Mouse (Mus musculus) MEL (cell line): ENCODE measurements around the gene Focad. TPM values are rescaled to one million over a fixed set of nuclear protein-coding genes. Genes with fewer than 3 reads are reported as not detected.

Source experiments
- DNase-seq: peaks from one replicate; pipeline ENCODE4 v3.0.0; 2011; ENCODE audit warnings: low read depth, low spot score
- H3K27ac ChIP-seq: 2 replicates; pipeline ENCODE4 v1.5.1; 2012; ENCODE audit warnings: low read depth, mild to moderate bottlenecking, control low read depth, low read length, moderate library complexity; ENCODE audit not compliant: control insufficient read depth
- H3K27me3 ChIP-seq, 2 experiments: fragments of 150-350 bp in 1 of 2; sonication (generic) in 1 of 2; 2 replicates each; pipeline ENCODE4 v1.6.1; 2012; ENCODE audit warnings: low read length in 2 of 2, mild to moderate bottlenecking in 2 of 2, improper control_type of control experiment in 1 of 2, moderate library complexity in 1 of 2; ENCODE audit not compliant: insufficient read depth in 2 of 2, control insufficient read depth in 1 of 2
- H3K36me3 ChIP-seq, 2 experiments: 2 replicates each; pipeline ENCODE4 v1.6.1; 2012 to 2014; ENCODE audit warnings: low read length in 2 of 2, improper control_type of control experiment in 1 of 2, inconsistent platforms in 1 of 2, mild to moderate bottlenecking in 1 of 2; ENCODE audit not compliant: insufficient read depth in 2 of 2, control insufficient read depth in 1 of 2
- H3K4me1 ChIP-seq, 2 experiments: fragments of 150-350 bp in 1 of 2; sonication (generic) in 1 of 2; 2 replicates each; pipeline ENCODE4 v1.6.1; 2012; ENCODE audit warnings: low read length in 2 of 2, improper control_type of control experiment in 1 of 2, mild to moderate bottlenecking in 1 of 2; ENCODE audit not compliant: insufficient read depth in 2 of 2, control insufficient read depth in 1 of 2
- H3K4me3 ChIP-seq, 2 experiments: fragments of 150-350 bp in 1 of 2; sonication (generic) in 1 of 2; 2 replicates each; pipeline ENCODE4 v1.5.1; 2012; ENCODE audit warnings: low read depth in 2 of 2, low read length in 2 of 2, mild to moderate bottlenecking in 2 of 2, moderate library complexity in 2 of 2, control low read depth in 1 of 2, improper control_type of control experiment in 1 of 2; ENCODE audit not compliant: control insufficient read depth in 1 of 2, insufficient read depth in 1 of 2
- H3K79me2 ChIP-seq: 2 replicates; pipeline ENCODE4 v1.6.1; 2012; ENCODE audit warnings: mild to moderate bottlenecking, low read length, moderate library complexity; ENCODE audit not compliant: control insufficient read depth, poor library complexity, insufficient read depth
- H3K9ac ChIP-seq: 2 replicates; pipeline ENCODE4 v1.6.1; 2012; ENCODE audit warnings: low read depth, mild to moderate bottlenecking, control low read depth, low read length, moderate library complexity; ENCODE audit not compliant: control insufficient read depth, poor library complexity, severe bottlenecking
- H3K9me3 ChIP-seq: fragments of 150-350 bp; sonication (generic); replicated peaks from 2 replicates; pipeline ENCODE4 v1.6.1; 2012; ENCODE audit warnings: mild to moderate bottlenecking, low read length, improper control_type of control experiment, moderate library complexity; ENCODE audit not compliant: insufficient read depth
- BHLHE40 ChIP-seq: IDR thresholded peaks from 2 replicates; pipeline ENCODE4 v1.6.1; 2012; ENCODE audit warnings: low read depth, mild to moderate bottlenecking, inconsistent platforms, low read length, improper control_type of control experiment, borderline replicate concordance
- CHD2 ChIP-seq: IDR thresholded peaks from 2 replicates; pipeline ENCODE4 v1.6.1; 2011; ENCODE audit warnings: low read length, improper control_type of control experiment
- E2F4 ChIP-seq: IDR thresholded peaks from 2 replicates; pipeline ENCODE4 v1.6.1; 2011; ENCODE audit warnings: low read depth, low read length, improper control_type of control experiment, borderline replicate concordance
- ELF1 ChIP-seq: IDR thresholded peaks from 2 replicates; pipeline ENCODE4 v1.6.1; 2014; ENCODE audit warnings: low read depth, mild to moderate bottlenecking, inconsistent platforms, low read length, improper control_type of control experiment, moderate library complexity
- EP300 ChIP-seq, 2 experiments: IDR thresholded peaks; 2 replicates each; pipeline ENCODE4 v1.6.1; 2011; ENCODE audit warnings: improper control_type of control experiment in 2 of 2, low read length in 2 of 2, low read depth in 1 of 2, mild to moderate bottlenecking in 1 of 2
- ETS1 ChIP-seq: IDR thresholded peaks from 2 replicates; pipeline ENCODE4 v1.6.1; 2012; ENCODE audit warnings: low read depth, mild to moderate bottlenecking, inconsistent platforms, low read length, improper control_type of control experiment, moderate library complexity
- GABPA ChIP-seq: IDR thresholded peaks from 2 replicates; pipeline ENCODE4 v1.6.1; 2012; ENCODE audit warnings: low read depth, mild to moderate bottlenecking, inconsistent platforms, low read length, improper control_type of control experiment, moderate library complexity
- GATA1 ChIP-seq: IDR thresholded peaks from 2 replicates; pipeline ENCODE4 v1.6.1; 2011; ENCODE audit warnings: low read depth, low read length, improper control_type of control experiment
- HCFC1 ChIP-seq: IDR thresholded peaks from 2 replicates; pipeline ENCODE4 v1.6.1; 2012; ENCODE audit warnings: low read depth, mild to moderate bottlenecking, inconsistent platforms, low read length, improper control_type of control experiment, moderate library complexity
- MAX ChIP-seq: IDR thresholded peaks from 2 replicates; pipeline ENCODE4 v1.6.1; 2011; ENCODE audit warnings: low read length, improper control_type of control experiment
- MAZ ChIP-seq: IDR thresholded peaks from 2 replicates; pipeline ENCODE4 v1.6.1; 2012; ENCODE audit warnings: low read depth, mild to moderate bottlenecking, inconsistent platforms, low read length, improper control_type of control experiment
- MEF2A ChIP-seq: IDR thresholded peaks from 2 replicates; pipeline ENCODE4 v1.6.1; 2014; ENCODE audit warnings: low read depth, mild to moderate bottlenecking, inconsistent platforms, low read length, improper control_type of control experiment; ENCODE audit not compliant: poor library complexity, insufficient replicate concordance, severe bottlenecking; ENCODE audit errors: extremely low read depth
- MXI1 ChIP-seq: IDR thresholded peaks from 2 replicates; pipeline ENCODE4 v1.6.1; 2011; ENCODE audit warnings: mild to moderate bottlenecking, low read depth, low read length, improper control_type of control experiment
- MYB ChIP-seq: IDR thresholded peaks from 2 replicates; pipeline ENCODE4 v1.6.1; 2011; ENCODE audit warnings: mild to moderate bottlenecking, low read depth, low read length, improper control_type of control experiment
- MYC ChIP-seq: IDR thresholded peaks from 2 replicates; pipeline ENCODE4 v1.6.1; 2011; ENCODE audit warnings: low read depth, mild to moderate bottlenecking, low read length, improper control_type of control experiment, moderate library complexity
- NELFE ChIP-seq: IDR thresholded peaks from 2 replicates; pipeline ENCODE4 v1.6.1; 2011; ENCODE audit warnings: low read depth, low read length, improper control_type of control experiment
- POLR2A ChIP-seq, 2 experiments: IDR thresholded peaks; 2 replicates each; pipeline ENCODE4 v1.6.1; 2011 to 2012; ENCODE audit warnings: low read length in 2 of 2, mild to moderate bottlenecking in 2 of 2, control low read depth in 1 of 2, improper control_type of control experiment in 1 of 2, low read depth in 1 of 2, moderate library complexity in 1 of 2; ENCODE audit not compliant: control insufficient read depth in 1 of 2, insufficient read depth in 1 of 2, poor library complexity in 1 of 2
- POLR2AphosphoS5 ChIP-seq: IDR thresholded peaks from 2 replicates; pipeline ENCODE4 v1.6.1; 2012; ENCODE audit warnings: low read depth, borderline replicate concordance, mild to moderate bottlenecking, inconsistent platforms, low read length, moderate library complexity, mixed read lengths
- RAD21 ChIP-seq: IDR thresholded peaks from 2 replicates; pipeline ENCODE4 v1.6.1; 2011; ENCODE audit warnings: mild to moderate bottlenecking, low read depth, low read length, improper control_type of control experiment
- RCOR1 ChIP-seq: IDR thresholded peaks from 2 replicates; pipeline ENCODE4 v1.6.1; 2012; ENCODE audit warnings: low read depth, mild to moderate bottlenecking, inconsistent platforms, low read length, improper control_type of control experiment
- TCF12 ChIP-seq: IDR thresholded peaks from 2 replicates; pipeline ENCODE4 v1.6.1; 2014; ENCODE audit warnings: low read depth, mild to moderate bottlenecking, inconsistent platforms, low read length, improper control_type of control experiment, moderate library complexity
- UBTF ChIP-seq: IDR thresholded peaks from 2 replicates; pipeline ENCODE4 v1.6.1; 2012; ENCODE audit warnings: low read depth, mild to moderate bottlenecking, inconsistent platforms, low read length, improper control_type of control experiment, moderate library complexity, borderline replicate concordance; ENCODE audit not compliant: insufficient read depth
- USF1 ChIP-seq: IDR thresholded peaks from 2 replicates; pipeline ENCODE4 v1.6.1; 2014; ENCODE audit warnings: low read depth, mild to moderate bottlenecking, inconsistent platforms, low read length, improper control_type of control experiment, moderate library complexity
- USF2 ChIP-seq, 2 experiments: IDR thresholded peaks; 2 replicates each; pipeline ENCODE4 v1.6.1; 2011 to 2012; ENCODE audit warnings: improper control_type of control experiment in 2 of 2, low read length in 2 of 2, borderline replicate concordance in 1 of 2, inconsistent platforms in 1 of 2, low read depth in 1 of 2, mild to moderate bottlenecking in 1 of 2; ENCODE audit not compliant: insufficient read depth in 1 of 2
- ZKSCAN1 ChIP-seq: IDR thresholded peaks from 2 replicates; pipeline ENCODE4 v1.6.1; 2012; ENCODE audit warnings: low read depth, mild to moderate bottlenecking, inconsistent platforms, low read length, improper control_type of control experiment, moderate library complexity
- ZMIZ1 ChIP-seq: IDR thresholded peaks from 2 replicates; pipeline ENCODE4 v1.6.1; 2012; ENCODE audit warnings: low read depth, mild to moderate bottlenecking, inconsistent platforms, low read length, improper control_type of control experiment, moderate library complexity
- ZNF384 ChIP-seq: IDR thresholded peaks from 2 replicates; pipeline ENCODE4 v1.6.1; 2012; ENCODE audit warnings: low read depth, mild to moderate bottlenecking, inconsistent platforms, low read length, improper control_type of control experiment
- polyA plus RNA-seq, 2 experiments: library from polyadenylated mRNA; stranded (reverse) in 1 of 2; unstranded in 1 of 2; fragments of >175 nt in 1 of 2; fragments of >200 nt in 1 of 2; gene quantifications; 2 replicates each; pipeline versions ENCODE4 v1.2.1 to v1.2.4; 2012; ENCODE audit warnings: low replicate concordance in 2 of 2, low read depth in 1 of 2; ENCODE audit not compliant: insufficient read length in 2 of 2, insufficient read depth in 1 of 2, missing spikeins in 1 of 2
- total RNA-seq: library from RNA; depleted of rRNA; stranded (reverse); fragments of 300-350 nt; gene quantifications from 2 replicates; pipeline ENCODE4 v1.2.3, GENCODE M21; 2012

Gene Focad
- total and polyA plus RNA-seq, 3 experiments = 17.8 to 19.7 TPM; not detected in 1

GRCm38 (mm10) chr4:88395717-88396116, 301.3 kb downstream of the Focad start:
- TF ChIP-seq ELF1 (peak; percentile 28; the same call in 1 of the 2 replicates), MYC (peak; percentile 81; the same call in 1 of the 2 replicates), MXI1 (peak; percentile 48; the same call in 1 of the 2 replicates), GATA1 (no peak), BHLHE40 (no peak), ETS1 (0 out of 2 replicates have a peak, but pooled peaks have one; percentile 12), MEF2A (no peak), ZNF384 (no peak), MAX (peak; percentile 77), MYB (no peak), RAD21 (no peak), USF1 (peak; percentile 16; the same call in 1 of the 2 replicates), NELFE (no peak), RCOR1 (peak; percentile 44; the same call in 1 of the 2 replicates), EP300 (IDR thresholded peaks at IDR 0.05; ENCODE audit: low read depth in 1 of 2, low read length in 2 of 2) (peak in 1 of 2 experiments; percentile 68; a peak in 2 of 4 replicates)
- H3K27me3 ChIP-seq = no peaks in the 10 kb centered on the region

GRCm38 (mm10) chr4:88396995-88397521, 302.6 kb downstream of the Focad start:
- H3K27me3 ChIP-seq = no peaks in the 10 kb centered on the region
- H3K4me1 ChIP-seq = peaks cover 2 to 3% of the 10 kb centered on the region in 2 experiments; a peak in 2 of 4 replicates
- H3K36me3 ChIP-seq = peaks cover 0 to 6% of the 10 kb centered on the region in 2 experiments; a peak in 2 of 4 replicates
- no peak for DNase-seq
- H3K9me3 ChIP-seq = no peaks in the 10 kb centered on the region
- no peaks in the 10 kb centered on the region for H3K79me2 ChIP-seq
- H3K27ac ChIP-seq = no peak overlapping the region
- H3K9ac ChIP-seq = no peak overlapping the region
- H3K4me3 ChIP-seq = no peak overlapping the region
- no peak for TF ChIP-seq POLR2A (IDR thresholded peaks at IDR 0.05; ENCODE audit: control insufficient read depth in 1 of 2, insufficient read depth in 1 of 2, low read depth in 1 of 2, low read length in 2 of 2, poor library complexity in 1 of 2)
- TF ChIP-seq MXI1 = no peak
- no peak for TF ChIP-seq POLR2AphosphoS5
- no peak for TF ChIP-seq TCF12
- no peak for TF ChIP-seq UBTF
- TF ChIP-seq E2F4 = no peak
- TF ChIP-seq ZMIZ1 = no peak
- no peak for TF ChIP-seq MAX
- TF ChIP-seq GABPA = no peak
- no peak for TF ChIP-seq MYC
- no peak for TF ChIP-seq RCOR1
- no peak for TF ChIP-seq BHLHE40
- no peak for TF ChIP-seq ELF1
- TF ChIP-seq HCFC1 = no peak
- no peak for TF ChIP-seq MAZ
- no peak for TF ChIP-seq ZKSCAN1
- TF ChIP-seq USF2 (IDR thresholded peaks at IDR 0.05; ENCODE audit: borderline replicate concordance in 1 of 2, insufficient read depth in 1 of 2, low read depth in 1 of 2, low read length in 2 of 2) = no peak
- TF ChIP-seq CHD2 = no peak

More at GRCm38 (mm10) chr4:88395717-88396116, 301.3 kb downstream of the Focad start:
- H3K9me3 ChIP-seq = no peaks in the 10 kb centered on the region
- no peak overlapping the region for H3K27ac ChIP-seq
- DNase-seq = peak; percentile 82
- peaks cover 0 to 6% of the 10 kb centered on the region in 2 experiments; a peak in 2 of 4 replicates for H3K36me3 ChIP-seq
- H3K9ac ChIP-seq = no peak overlapping the region
- H3K4me3 ChIP-seq = no peak overlapping the region
- no peaks in the 10 kb centered on the region for H3K79me2 ChIP-seq
- peaks cover 2 to 3% of the 10 kb centered on the region in 2 experiments; a peak in 2 of 4 replicates for H3K4me1 ChIP-seq
